Mouse (Mus musculus) forebrain, embryonic 14.5 days (tissue): ENCODE data around the gene Sirt7. TPM values are rescaled to one million over a fixed set of nuclear protein-coding genes. Genes with fewer than 3 reads are reported as not detected.

Experiments used
- ATAC-seq: fragments of 200-750 bp; cut with Nextera tagmentation; 2 replicates; pipeline ENCODE4 v1.8.0; 2017; ENCODE audit warnings: mild to moderate bottlenecking, moderate library complexity
- DNase-seq: peaks from one replicate; pipeline ENCODE4 v3.0.0-alpha.2; 2015; ENCODE audit warnings: low spot score
- H3K27ac ChIP-seq: fragments of 300-500 bp; sonication (generic); 2 replicates; pipeline ENCODE4 v1.5.1; 2014; ENCODE audit warnings: low read depth, mild to moderate bottlenecking, control low read depth, low read length, moderate library complexity
- H3K27me3 ChIP-seq: fragments of 300-500 bp; sonication (generic); replicated peaks from 2 replicates; pipeline ENCODE4 v1.6.1; 2014; ENCODE audit warnings: low read length, control low read depth, mixed read lengths; ENCODE audit not compliant: control insufficient read depth, insufficient read depth
- H3K36me3 ChIP-seq: fragments of 300-500 bp; sonication (generic); 2 replicates; pipeline ENCODE4 v1.6.1; 2014; ENCODE audit warnings: low read length, control low read depth; ENCODE audit not compliant: control insufficient read depth, insufficient read depth
- H3K4me1 ChIP-seq: fragments of 300-500 bp; sonication (generic); 2 replicates; pipeline ENCODE4 v1.6.1; 2014; ENCODE audit warnings: antibody characterized with exemption, low read length, control low read depth; ENCODE audit not compliant: control insufficient read depth, insufficient read depth
- H3K4me2 ChIP-seq: fragments of 300-500 bp; sonication (generic); 2 replicates; pipeline ENCODE4 v1.6.1; 2014; ENCODE audit warnings: mild to moderate bottlenecking, control low read depth, low read length
- H3K4me3 ChIP-seq: fragments of 300-500 bp; sonication (generic); 2 replicates; pipeline ENCODE4 v1.5.1; 2014; ENCODE audit warnings: low read depth, low read length, control low read depth
- H3K9ac ChIP-seq: fragments of 300-500 bp; sonication (generic); 2 replicates; pipeline ENCODE4 v1.6.1; 2014; ENCODE audit warnings: mild to moderate bottlenecking, low read length, control low read depth, moderate library complexity
- H3K9me3 ChIP-seq: fragments of 300-500 bp; sonication (generic); replicated peaks from 2 replicates; pipeline ENCODE4 v1.6.1; 2016; ENCODE audit warnings: low read length, control low read depth, mixed read lengths; ENCODE audit not compliant: control insufficient read depth
- WGBS: fragments of 180-500 bp; shearing (Covaris S2); extraction: QIAGEN DNeasy Blood & Tissue Kit; methylation state at CpG from one replicate; pipeline ENCODE4 v1.1.7; 2014; 5-methylcytosine and 5-hydroxymethylcytosine counted together
- polyA plus RNA-seq: library from polyadenylated mRNA; unstranded; fragments of >200 nt; fragmentation: Nextera tagmentation; extraction: Ambion mirVana; gene quantifications from 2 replicates; pipeline ENCODE4 v1.2.1, GENCODE M21; 2014

Sirt7 gene
- polyA plus RNA-seq, 1 experiment from 2014 or later: 30.4 TPM

DNA sequence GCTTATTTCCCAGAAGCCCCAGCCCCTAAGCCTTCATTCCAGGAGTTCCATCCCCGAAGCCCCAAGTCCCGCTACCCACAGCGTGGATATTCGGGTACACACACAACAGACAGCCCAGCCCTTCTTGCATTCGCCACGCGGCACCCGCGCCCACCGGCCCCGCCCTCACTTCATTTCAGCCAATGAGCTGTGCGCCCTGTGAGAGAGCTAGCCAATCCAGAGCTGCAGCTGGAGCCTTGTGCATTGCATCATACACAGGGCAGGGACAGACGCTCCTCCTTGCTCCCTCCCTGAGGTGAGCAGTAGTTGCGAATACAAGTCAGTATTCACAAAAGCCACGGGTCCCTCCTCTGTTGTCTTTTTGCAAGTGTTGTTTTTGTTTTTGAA is 18.6 kb upstream of the Sirt7 start, which contains the start of gene Pycr1:
Pycr1 (minus strand) TSS at position 169 of the 387 bp plus-strand sequence.
- under 1% methylated on average over 15 of the region's 15 CpGs for WGBS
- Histone ChIP-seq H3K36me3 (no peaks in the 10 kb centered on the region), H3K4me2 (peak within 1 kb of the TSS; percentile 83), H3K4me1 (peaks cover 8% of the 10 kb centered on the region), H3K27ac (no peak within 1 kb of the TSS), H3K27me3 (peaks cover 8% of the 10 kb centered on the region; the same call in 1 of the 2 replicates), H3K4me3 (peak within 1 kb of the TSS; percentile 46), H3K9me3 (no peaks in the 10 kb centered on the region), H3K9ac (peak within 1 kb of the TSS; percentile 66)
- DNase-seq (peak; percentile 97), ATAC-seq (peak; percentile 100)

DNA sequence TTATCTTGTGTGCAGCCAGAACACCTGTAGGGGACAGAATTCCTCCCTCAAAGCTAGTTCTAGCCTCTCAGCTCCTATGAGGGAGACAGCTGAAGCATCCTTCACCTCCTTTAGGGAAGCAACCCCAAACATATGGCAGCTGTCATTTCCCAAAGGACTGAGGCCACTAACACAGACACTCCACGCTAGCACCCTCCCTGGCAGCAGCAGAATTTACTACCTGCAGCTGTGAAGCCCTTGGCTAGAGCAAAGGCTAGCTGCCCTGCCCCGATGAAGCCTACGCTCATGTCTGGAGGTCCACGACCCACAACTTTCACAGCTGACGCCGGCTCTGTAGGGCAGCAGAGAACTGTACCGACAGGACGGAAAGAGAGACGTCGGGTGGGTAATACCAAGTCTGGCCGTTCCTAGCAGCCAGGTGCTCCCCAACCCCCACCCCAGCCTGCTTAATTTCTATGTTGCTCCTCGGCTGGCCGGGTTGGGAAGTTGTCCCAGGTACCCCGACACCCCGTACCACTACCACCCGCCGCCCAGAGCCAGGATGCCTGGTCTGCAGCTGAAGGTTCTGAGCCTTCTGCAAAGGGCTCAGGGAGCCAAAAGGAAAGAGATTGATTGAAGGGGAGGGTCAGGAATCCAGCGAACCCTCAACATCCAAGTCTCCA is 18.0 kb upstream of the Sirt7 start:
- no peak for DNase-seq
- ATAC-seq: peak; percentile 65
- Histone ChIP-seq H3K4me3 (peak overlapping the region; percentile 46), H3K9me3 (no peaks in the 10 kb centered on the region), H3K27ac (no peak overlapping the region), H3K4me1 (peaks cover 8% of the 10 kb centered on the region), H3K36me3 (no peaks in the 10 kb centered on the region), H3K27me3 (peaks cover 7% of the 10 kb centered on the region; the same call in 1 of the 2 replicates), H3K9ac (peak overlapping the region; percentile 66), H3K4me2 (peak overlapping the region; percentile 83)
- WGBS: 3% methylated on average over 18 of the region's 18 CpGs

DNA sequence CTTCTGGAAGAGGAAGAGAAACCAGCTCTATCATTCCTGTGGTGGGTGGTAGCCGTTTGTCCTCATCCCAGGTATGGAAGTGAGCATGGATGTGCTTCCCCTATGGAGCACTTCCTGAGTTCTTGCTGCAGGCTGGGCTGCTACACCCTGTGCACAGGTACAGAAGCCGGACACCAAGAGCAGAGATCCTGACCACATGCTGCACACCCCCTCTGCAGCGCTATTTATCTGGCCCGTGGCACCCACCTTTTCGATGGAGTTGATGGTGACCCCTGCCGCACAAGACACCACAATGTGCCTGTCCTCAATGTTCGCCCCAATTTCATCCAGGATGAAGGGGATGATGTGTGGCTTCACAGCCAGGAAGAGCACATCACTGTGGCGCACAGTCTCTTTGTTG is 16.8 kb upstream of the Sirt7 start:
- H3K36me3 ChIP-seq: no peaks in the 10 kb centered on the region
- H3K9me3 ChIP-seq: no peaks in the 10 kb centered on the region
- no peak overlapping the region for H3K4me3 ChIP-seq
- peaks cover 8% of the 10 kb centered on the region for H3K4me1 ChIP-seq
- 89% methylated on average over 8 of the region's 8 CpGs for WGBS
- DNase-seq (no peak), ATAC-seq (no peak)
- H3K27ac ChIP-seq: no peak overlapping the region
- no peak overlapping the region for H3K9ac ChIP-seq
- H3K27me3 ChIP-seq: no peaks in the 10 kb centered on the region
- H3K4me2 ChIP-seq: no peak overlapping the region

DNA sequence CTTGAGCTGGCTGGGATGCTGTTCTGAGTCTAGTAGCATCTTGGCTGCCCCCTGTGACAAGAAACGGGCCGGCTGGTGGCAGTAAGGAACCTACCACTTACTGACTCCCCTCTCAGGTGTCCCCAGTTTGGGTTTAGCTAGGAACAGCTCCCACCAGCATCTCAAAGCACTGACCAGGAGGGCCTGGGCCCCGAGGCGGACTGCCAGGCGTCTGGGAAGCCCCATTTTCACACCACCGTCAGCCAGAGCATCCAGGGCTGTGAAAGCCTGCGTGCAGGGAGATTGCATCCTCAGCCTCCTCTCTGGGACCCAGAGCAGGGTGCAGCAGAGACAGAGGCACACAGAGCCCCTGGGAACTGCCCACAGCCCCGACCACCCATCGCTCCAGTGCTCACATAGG is 16.2 kb upstream of the Sirt7 start:
- no peak overlapping the region for H3K4me3 ChIP-seq
- no peaks in the 10 kb centered on the region for H3K9me3 ChIP-seq
- peaks cover 8% of the 10 kb centered on the region for H3K4me1 ChIP-seq
- no peak overlapping the region for H3K9ac ChIP-seq
- no peaks in the 10 kb centered on the region for H3K27me3 ChIP-seq
- WGBS: 63% methylated on average over 9 of the region's 9 CpGs
- no peak for DNase-seq
- no peak for ATAC-seq
- no peak overlapping the region for H3K4me2 ChIP-seq
- H3K27ac ChIP-seq: no peak overlapping the region
- H3K36me3 ChIP-seq: no peaks in the 10 kb centered on the region

DNA sequence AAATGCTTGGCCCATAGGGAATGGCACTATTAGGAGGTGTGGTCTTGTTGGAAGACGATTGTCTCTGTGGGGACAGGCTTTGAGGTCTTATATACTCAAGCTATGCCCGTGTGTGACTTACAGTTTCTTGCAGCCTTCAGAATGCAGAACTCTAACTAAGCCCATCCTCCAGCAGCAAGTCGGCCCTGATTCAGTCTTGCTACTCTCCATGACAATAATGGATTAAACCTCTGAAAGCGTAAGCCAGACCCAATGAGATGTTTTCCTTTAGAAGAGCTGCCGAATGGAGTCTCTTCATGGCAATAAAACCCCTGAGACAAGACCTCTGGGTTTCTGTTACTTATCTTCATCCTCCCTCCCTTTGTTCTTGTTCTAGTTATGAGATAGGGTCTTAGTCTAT is 9.8 kb upstream of the Sirt7 start:
- no peaks in the 10 kb centered on the region for H3K9me3 ChIP-seq
- no peak overlapping the region for H3K4me3 ChIP-seq
- H3K9ac ChIP-seq: no peak overlapping the region
- 76% methylated on average over 5 of the region's 5 CpGs for WGBS
- H3K27ac ChIP-seq: no peak overlapping the region
- no peaks in the 10 kb centered on the region for H3K27me3 ChIP-seq
- H3K36me3 ChIP-seq: no peaks in the 10 kb centered on the region
- peaks cover 14% of the 10 kb centered on the region for H3K4me1 ChIP-seq
- no peak for ATAC-seq
- no peak for DNase-seq
- H3K4me2 ChIP-seq: no peak overlapping the region

DNA sequence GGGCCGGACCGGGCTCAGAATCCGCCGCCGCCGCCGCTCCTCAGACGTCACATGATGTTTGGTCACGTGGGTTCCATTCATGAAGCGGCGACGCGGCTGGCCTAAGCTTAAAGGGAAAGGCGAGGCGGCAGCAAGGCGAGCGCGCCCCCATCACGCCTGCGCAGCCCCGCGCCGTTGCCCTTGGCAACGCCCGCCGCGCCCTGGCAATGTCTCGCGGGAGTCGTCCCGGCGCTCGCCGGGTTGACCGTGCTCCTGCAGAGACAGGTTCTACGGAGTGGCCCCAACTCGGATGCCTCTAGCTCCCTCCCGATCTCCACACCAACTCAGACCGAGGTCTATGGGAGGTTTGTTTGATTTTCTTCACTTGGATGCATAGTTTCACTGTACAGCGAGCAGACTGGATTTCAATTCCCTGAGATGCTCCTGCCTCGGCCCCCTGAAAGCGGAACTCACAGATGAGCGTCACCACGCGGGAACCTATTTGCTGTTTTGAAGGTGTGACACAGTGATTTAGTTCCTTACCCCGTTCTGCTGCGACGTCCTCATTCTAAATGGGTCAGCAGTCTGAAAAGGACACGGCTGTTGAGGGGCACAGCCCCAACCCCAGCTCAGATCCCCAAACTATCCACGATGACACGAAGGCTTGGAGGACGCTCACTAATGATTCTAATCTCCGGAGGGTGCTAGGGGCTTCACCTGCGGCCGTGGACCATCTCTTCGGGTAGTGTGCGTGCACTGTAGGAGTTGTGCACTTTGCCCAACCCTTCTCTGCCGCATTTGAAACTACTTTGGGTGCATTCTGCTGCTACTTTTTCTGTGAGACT is 8.7 kb upstream of the Sirt7 start, which contains the start of gene Mafg:
Mafg (minus strand) TSS at position 81 of the 824 bp plus-strand sequence.
- H3K4me2 ChIP-seq: peak within 1 kb of the TSS; percentile 81
- 12% methylated on average over 49 of the region's 58 CpGs for WGBS
- H3K9ac ChIP-seq: peak within 1 kb of the TSS; percentile 87

DNA sequence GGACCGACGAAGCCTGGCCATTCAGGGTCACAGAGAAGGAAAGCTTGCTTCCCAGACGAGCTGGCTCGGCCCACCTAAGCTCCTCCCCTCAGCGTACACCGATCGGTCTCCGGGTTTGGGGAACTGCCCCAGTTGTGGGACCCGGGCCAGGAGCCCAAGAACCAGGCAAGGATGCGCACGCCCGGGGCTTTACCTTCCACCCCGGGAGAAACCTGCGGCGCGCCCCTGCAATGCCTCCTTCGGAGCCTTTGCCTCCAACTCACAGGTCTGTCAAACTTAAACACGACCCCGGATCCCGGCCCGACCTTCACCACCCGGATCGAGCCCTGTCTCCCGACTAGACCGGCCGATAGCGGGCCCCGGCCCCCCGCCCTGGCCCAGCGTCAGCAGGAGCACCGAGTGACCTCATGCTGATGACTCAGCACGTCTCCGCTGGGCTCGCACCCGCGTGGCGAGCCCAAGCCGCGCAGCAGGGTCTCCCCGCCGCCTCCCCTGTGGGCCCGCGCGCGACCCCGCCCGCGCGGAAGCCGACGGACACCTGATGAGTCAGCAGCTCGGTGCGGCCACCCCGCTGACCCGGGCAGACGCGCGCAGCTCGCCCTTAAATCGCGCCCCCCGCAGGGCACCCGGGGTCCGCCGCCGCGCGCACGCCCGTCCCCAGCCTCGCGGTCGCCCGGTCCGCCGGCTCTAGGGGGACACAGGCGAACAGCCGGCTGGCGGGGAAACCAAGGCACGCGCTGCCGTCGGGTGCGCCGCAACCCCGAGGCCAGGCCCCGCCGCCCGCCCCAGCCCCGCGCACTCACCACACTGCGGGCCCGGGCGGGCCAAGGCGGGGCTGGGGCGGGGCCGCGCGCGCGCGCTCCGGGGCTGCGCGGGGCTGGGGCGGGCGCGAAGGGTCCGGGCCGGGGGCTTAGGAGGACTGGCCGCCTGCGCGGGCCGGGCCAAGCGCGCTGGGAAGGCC is 7.8 kb upstream of the Sirt7 start:
- Histone ChIP-seq H3K27ac (peak overlapping the region; percentile 82), H3K4me1 (peaks cover 14% of the 10 kb centered on the region), H3K36me3 (peaks cover 14% of the 10 kb centered on the region), H3K9me3 (no peaks in the 10 kb centered on the region), H3K27me3 (no peaks in the 10 kb centered on the region), H3K9ac (peak overlapping the region; percentile 87), H3K4me3 (peak overlapping the region; percentile 97), H3K4me2 (peak overlapping the region; percentile 81)
- peak; percentile 85 for ATAC-seq
- WGBS: under 1% methylated on average over 59 of the region's 116 CpGs
- peak; percentile 48 for DNase-seq

More for the DNA sequence above, 8.7 kb upstream of the Sirt7 start, which contains the start of gene Mafg:
- H3K4me1 ChIP-seq: peaks cover 14% of the 10 kb centered on the region
- peak within 1 kb of the TSS; percentile 97 for H3K4me3 ChIP-seq
- H3K36me3 ChIP-seq: peaks cover 8% of the 10 kb centered on the region
- ATAC-seq (peak; percentile 95), DNase-seq (peak; percentile 98)
- no peaks in the 10 kb centered on the region for H3K27me3 ChIP-seq
- peak within 1 kb of the TSS; percentile 82 for H3K27ac ChIP-seq
- no peaks in the 10 kb centered on the region for H3K9me3 ChIP-seq

DNA sequence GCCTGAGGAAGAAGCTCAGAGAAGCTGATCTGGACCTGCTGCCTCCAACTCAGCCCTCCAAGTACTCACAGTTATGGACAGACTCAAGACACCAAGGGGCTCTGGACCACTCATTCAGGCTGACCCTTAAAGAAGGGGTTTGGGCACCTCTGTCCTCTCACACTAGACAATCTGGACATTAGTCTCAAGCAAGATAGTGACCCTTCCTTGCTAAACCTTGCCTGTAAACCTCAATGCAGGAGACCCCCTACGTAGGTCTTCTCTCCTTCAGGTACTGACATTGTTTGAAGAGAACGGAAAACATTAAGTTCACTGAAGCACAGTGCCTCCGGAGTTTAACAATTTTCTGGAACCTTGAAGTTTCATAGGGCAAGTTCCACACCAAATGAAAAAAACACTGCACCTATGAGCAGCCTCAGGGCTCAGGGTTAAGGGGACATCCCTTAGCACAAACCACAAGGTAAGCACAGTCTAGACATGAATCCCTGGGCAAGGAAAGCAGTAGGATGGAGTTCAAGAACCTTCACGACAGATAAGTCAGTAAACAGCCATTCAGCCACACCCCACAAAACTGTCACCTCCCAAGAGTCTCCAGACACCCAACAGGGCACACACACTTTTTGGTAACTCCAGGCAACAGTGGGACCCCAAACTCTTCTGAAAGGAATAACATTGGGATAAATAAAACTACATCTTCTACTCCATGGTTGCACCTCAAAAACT is 6.8 kb upstream of the Sirt7 start:
- H3K4me3 ChIP-seq: peak overlapping the region; percentile 97
- no peak for ATAC-seq
- H3K36me3 ChIP-seq: peaks cover 23% of the 10 kb centered on the region
- H3K4me2 ChIP-seq: peak overlapping the region; percentile 81
- DNase-seq: no peak
- peaks cover 14% of the 10 kb centered on the region for H3K4me1 ChIP-seq
- H3K27me3 ChIP-seq: no peaks in the 10 kb centered on the region
- WGBS: 70% methylated on average over 4 of the region's 4 CpGs
- no peaks in the 10 kb centered on the region for H3K9me3 ChIP-seq
- peak overlapping the region; percentile 87 for H3K9ac ChIP-seq
- H3K27ac ChIP-seq: no peak overlapping the region
